Mouse (Mus musculus): ENCODE measurements around the gene Cd101. TPM values are rescaled to one million over a fixed set of nuclear protein-coding genes. Genes with fewer than 3 reads are reported as not detected.

Gene Cd101
- polyA plus RNA-seq, 1 experiment = 0.13 TPM

DNA sequence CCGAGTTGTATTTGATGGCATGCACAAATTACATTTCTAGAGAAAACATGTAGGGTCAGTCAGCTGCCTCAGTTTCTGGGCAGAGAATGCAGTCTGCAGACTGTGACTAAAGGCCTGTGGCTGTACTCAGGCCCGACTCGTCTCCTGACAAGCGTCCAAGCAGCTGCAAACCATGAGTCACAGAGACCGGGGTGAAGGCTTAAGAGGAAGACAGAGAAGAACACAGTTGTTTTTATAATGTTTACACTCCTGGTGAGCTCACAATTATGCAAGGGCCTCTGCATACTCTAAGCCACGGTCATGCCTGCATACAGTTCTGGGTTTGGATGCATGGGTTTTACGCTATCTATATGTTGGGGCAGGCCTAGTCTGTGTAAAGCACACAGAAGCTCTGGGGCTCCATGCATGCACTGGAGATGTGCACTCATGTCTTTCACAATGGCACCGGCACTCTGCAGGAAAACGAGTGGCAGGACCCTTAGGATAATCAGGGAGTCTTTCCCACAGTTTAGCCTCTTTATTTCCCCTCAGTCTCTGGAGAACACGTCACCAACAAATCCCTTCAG is 41.0 kb upstream of the Cd101 start:
- Histone ChIP-seq H3K4me3 (ENCODE audit: insufficient read depth, low read length) (no peak overlapping the region), H3K27ac (ENCODE audit: insufficient read depth, low read length) (no peak overlapping the region), H3K4me1 (ENCODE audit: control insufficient read depth, insufficient read depth, low read length) (no peaks in the 10 kb centered on the region)
- TF ChIP-seq CTCF (IDR thresholded peaks at IDR 0.05; ENCODE audit: extremely low read depth, insufficient read depth, low read length) (no peak), POLR2A (IDR thresholded peaks at IDR 0.05; ENCODE audit: extremely low read depth, insufficient read depth, low read length) (no peak)

DNA sequence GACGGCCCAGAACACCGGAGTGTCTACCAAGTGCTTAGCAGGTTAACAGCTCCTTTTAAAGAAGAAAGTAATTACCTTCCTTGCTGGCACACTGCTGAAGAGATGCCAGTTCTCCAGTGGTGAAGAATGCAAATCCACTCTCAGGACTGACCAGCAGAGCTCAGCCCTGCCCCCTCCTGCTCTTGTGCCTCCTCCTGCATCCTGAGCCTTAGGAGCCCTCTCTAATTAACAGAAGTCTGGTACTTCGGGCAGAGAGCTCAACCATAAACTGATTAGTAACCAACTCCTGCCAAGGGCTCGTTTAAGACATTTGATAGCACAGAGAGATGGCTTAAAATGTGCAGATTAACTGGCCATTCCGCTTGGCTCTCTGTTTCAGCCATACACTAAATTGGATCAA is 39.3 kb upstream of the Cd101 start:
- no peaks in the 10 kb centered on the region for H3K4me1 ChIP-seq (ENCODE audit: control insufficient read depth, insufficient read depth, low read length)
- H3K4me3 ChIP-seq (ENCODE audit: insufficient read depth, low read length) = no peak overlapping the region
- no peak for TF ChIP-seq POLR2A (IDR thresholded peaks at IDR 0.05; ENCODE audit: extremely low read depth, insufficient read depth, low read length)
- TF ChIP-seq CTCF (IDR thresholded peaks at IDR 0.05; ENCODE audit: extremely low read depth, insufficient read depth, low read length) = no peak
- no peak overlapping the region for H3K27ac ChIP-seq (ENCODE audit: insufficient read depth, low read length)

DNA sequence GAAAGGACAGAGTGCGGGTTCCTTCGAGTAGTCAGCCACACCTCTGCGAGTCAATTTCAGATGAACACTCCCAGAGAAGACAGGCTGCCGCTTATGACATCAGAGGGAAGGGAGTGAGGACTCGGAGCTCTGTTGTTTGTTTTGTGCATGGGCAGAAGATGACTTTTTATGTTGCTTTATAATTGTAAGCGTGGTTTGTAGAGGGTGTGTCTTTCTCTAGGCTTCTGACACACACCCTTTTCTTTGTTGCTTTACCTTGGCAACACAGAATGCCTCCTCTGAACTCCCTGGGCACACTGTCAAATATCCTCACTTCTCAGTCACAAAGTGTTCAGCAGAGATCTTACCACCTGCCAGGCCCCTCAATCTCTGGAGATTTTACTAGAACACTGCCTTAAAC is 36.8 kb upstream of the Cd101 start:
- TF ChIP-seq POLR2A (IDR thresholded peaks at IDR 0.05; ENCODE audit: extremely low read depth, insufficient read depth, low read length) = no peak
- TF ChIP-seq CTCF (IDR thresholded peaks at IDR 0.05; ENCODE audit: extremely low read depth, insufficient read depth, low read length) = no peak
- H3K27ac ChIP-seq (ENCODE audit: insufficient read depth, low read length) = no peak overlapping the region
- peaks cover 1% of the 10 kb centered on the region for H3K4me1 ChIP-seq (ENCODE audit: control insufficient read depth, insufficient read depth, low read length)
- H3K4me3 ChIP-seq (ENCODE audit: insufficient read depth, low read length) = no peak overlapping the region

DNA sequence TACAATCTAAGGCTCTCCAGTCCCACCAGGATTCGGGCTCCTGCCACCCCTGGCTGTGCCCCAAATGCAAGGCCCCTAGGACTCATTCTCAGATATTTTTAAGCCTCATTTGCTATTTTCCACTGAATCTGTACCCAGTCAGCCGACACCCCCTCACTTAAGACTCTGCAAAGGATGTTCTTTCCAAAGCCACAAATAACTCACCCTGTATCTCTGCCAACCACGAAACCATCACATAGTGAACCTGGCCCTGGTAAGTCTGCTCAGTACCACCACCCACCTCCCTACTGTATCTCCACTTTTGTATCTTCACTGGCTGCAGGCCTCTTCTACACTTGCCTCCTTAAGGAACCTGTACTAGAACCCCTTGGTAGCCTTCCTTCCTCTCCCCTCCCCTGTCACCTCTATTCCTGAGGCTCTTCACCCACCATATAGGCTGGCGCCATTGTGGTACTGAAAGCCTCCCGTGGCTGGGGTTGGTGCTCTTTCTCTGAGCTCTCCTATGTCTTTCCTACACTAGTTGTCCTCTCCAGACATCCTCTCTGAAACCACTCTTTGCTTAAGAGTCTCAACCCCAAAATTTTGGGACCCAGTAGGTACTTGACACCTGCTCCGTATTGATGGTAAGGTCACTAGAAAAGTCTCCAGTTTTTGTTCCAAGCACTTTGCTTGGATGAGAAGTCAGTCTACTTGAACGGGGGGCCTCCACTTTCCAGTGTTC is 32.7 kb upstream of the Cd101 start:
- Histone ChIP-seq H3K4me1 (ENCODE audit: control insufficient read depth, insufficient read depth, low read length) (peaks cover 3% of the 10 kb centered on the region), H3K27ac (ENCODE audit: insufficient read depth, low read length) (no peak overlapping the region), H3K4me3 (ENCODE audit: insufficient read depth, low read length) (no peak overlapping the region)
- TF ChIP-seq CTCF (IDR thresholded peaks at IDR 0.05; ENCODE audit: extremely low read depth, insufficient read depth, low read length) (no peak), POLR2A (IDR thresholded peaks at IDR 0.05; ENCODE audit: extremely low read depth, insufficient read depth, low read length) (no peak)

DNA sequence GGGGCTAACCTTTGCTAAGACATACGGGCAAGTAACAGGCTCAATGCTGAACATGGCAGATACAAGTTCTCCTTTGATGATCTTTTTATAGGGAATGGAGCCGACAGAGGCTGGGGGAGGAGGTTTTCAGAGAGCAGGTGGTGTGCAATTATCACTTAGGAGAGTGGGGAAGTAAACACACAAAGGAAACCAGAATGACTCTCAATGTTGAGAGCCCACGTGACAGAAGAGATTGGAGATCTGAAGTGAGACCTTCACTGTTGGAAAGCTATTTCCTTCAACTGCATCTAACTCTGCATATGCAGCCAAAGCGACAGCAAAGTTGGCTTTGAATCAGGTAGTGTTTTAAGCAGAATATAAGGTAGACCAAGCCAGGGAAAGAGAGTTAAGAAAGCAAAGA is 29.9 kb upstream of the Cd101 start:
- no peak overlapping the region for H3K27ac ChIP-seq (ENCODE audit: insufficient read depth, low read length)
- no peak overlapping the region for H3K4me3 ChIP-seq (ENCODE audit: insufficient read depth, low read length)
- TF ChIP-seq POLR2A (IDR thresholded peaks at IDR 0.05; ENCODE audit: extremely low read depth, insufficient read depth, low read length) (no peak), CTCF (IDR thresholded peaks at IDR 0.05; ENCODE audit: extremely low read depth, insufficient read depth, low read length) (no peak)
- peaks cover 3% of the 10 kb centered on the region for H3K4me1 ChIP-seq (ENCODE audit: control insufficient read depth, insufficient read depth, low read length)

DNA sequence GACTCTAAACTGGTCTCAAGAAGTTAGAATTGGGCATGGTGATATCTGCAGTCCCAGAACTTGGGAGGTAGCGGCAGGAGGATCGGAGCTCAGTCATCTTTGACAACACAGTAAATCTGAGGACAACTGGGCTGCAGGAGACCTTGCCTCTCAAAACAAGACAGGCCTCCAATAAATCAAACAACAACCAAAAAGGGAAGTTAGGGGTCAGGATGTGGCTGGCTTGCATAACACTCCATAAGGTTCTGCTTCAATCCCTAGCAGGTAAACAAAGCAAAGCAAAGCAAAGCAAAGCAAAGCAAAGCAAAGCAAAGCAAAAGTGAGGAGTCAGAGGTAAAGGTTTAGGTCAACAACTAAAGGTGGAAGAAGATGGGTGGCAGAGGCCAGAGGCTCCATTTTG is 28.8 kb upstream of the Cd101 start:
- no peak overlapping the region for H3K27ac ChIP-seq (ENCODE audit: insufficient read depth, low read length)
- peaks cover 3% of the 10 kb centered on the region for H3K4me1 ChIP-seq (ENCODE audit: control insufficient read depth, insufficient read depth, low read length)
- H3K4me3 ChIP-seq (ENCODE audit: insufficient read depth, low read length) = no peak overlapping the region
- TF ChIP-seq POLR2A (IDR thresholded peaks at IDR 0.05; ENCODE audit: extremely low read depth, insufficient read depth, low read length) = no peak
- no peak for TF ChIP-seq CTCF (IDR thresholded peaks at IDR 0.05; ENCODE audit: extremely low read depth, insufficient read depth, low read length)

DNA sequence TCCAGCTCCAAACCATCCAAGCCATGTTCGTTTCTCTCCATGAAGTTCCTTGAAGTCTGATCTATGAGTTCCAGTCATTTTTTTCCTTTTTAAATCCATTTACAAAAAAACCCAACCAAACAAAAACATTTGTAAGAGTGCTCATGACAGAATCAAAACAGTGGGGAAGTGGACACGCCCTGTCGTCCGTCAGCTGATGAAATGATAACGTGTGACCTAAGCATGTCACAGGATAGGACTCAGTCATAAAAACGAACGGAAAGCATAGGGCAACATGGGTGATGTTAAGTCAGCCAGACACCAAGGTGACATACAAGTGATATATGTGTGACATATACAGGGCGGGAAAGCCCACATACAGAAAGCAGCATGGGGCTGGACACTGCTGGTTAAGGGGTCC is 25.9 kb upstream of the Cd101 start:
- TF ChIP-seq POLR2A (IDR thresholded peaks at IDR 0.05; ENCODE audit: extremely low read depth, insufficient read depth, low read length) (no peak), CTCF (IDR thresholded peaks at IDR 0.05; ENCODE audit: extremely low read depth, insufficient read depth, low read length) (no peak)
- no peak overlapping the region for H3K27ac ChIP-seq (ENCODE audit: insufficient read depth, low read length)
- peaks cover 4% of the 10 kb centered on the region; the same call in 1 of the 2 replicates for H3K4me1 ChIP-seq (ENCODE audit: control insufficient read depth, insufficient read depth, low read length)
- no peak overlapping the region for H3K4me3 ChIP-seq (ENCODE audit: insufficient read depth, low read length)

DNA sequence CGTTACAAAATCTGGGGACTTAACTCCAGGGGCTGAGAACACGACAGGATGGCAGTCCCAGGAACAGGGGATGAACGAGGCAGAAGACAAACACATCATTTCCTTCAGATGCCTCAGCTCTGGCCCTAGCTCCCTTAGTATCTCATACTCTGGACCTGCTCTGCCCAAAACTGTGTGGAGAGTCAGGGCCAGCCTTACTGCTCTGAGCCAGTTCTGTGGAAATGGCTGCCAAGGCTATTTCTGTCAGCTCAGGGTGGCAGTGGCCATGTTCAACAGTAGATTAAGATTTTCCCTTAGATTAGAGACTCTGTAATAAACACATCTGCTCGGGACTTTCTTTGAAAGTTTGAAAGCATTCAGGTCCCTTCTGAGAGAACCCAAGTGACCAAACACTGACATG is 22.2 kb upstream of the Cd101 start:
- no peak overlapping the region for H3K27ac ChIP-seq (ENCODE audit: insufficient read depth, low read length)
- H3K4me1 ChIP-seq (ENCODE audit: control insufficient read depth, insufficient read depth, low read length) = peaks cover 10% of the 10 kb centered on the region
- H3K4me3 ChIP-seq (ENCODE audit: insufficient read depth, low read length) = no peak overlapping the region
- TF ChIP-seq CTCF (IDR thresholded peaks at IDR 0.05; ENCODE audit: extremely low read depth, insufficient read depth, low read length) (no peak), POLR2A (IDR thresholded peaks at IDR 0.05; ENCODE audit: extremely low read depth, insufficient read depth, low read length) (no peak)

DNA sequence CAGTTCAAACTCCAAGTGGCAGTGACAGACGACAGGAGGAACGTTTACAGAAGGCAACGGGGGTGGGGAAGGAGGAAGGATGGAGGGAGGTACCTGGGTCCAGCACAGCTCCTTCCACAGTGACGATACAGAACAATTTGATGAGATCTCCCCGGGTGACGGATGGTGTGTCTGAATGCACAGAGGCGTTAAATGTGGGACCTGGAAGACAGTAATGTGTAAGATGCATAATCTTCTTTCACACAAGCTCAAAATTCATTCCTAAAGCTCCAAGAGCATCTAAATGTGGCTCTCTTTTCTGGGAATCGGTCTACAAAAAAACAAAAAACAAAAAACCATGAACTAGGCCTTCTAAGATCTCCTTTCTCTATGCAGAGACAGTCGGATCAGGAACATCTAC is 20.6 kb upstream of the Cd101 start:
- no peak overlapping the region for H3K27ac ChIP-seq (ENCODE audit: insufficient read depth, low read length)

DNA sequence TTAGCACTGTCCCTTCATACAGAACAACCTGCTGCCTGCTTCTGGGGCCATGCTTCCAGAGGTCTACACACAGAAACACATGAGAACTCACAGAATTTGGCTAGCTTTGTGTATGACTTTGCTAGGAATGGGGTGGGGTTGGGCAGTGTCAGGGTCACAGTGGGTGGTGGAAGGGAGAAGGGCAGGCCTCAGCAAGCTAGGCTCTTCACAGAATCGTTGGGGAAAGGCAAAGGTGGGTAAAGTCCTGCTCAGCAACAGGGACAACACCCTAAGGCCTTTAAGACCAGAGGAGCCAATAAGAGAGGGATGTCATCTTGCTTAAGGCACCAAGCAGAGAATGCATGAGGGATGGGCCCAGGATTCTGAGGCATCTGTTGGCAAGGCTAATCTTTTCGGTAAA is 19.4 kb upstream of the Cd101 start:
- H3K4me3 ChIP-seq (ENCODE audit: insufficient read depth, low read length) = no peak overlapping the region
- peaks cover 10% of the 10 kb centered on the region for H3K4me1 ChIP-seq (ENCODE audit: control insufficient read depth, insufficient read depth, low read length)
- TF ChIP-seq POLR2A (IDR thresholded peaks at IDR 0.05; ENCODE audit: extremely low read depth, insufficient read depth, low read length) (no peak), CTCF (IDR thresholded peaks at IDR 0.05; ENCODE audit: extremely low read depth, insufficient read depth, low read length) (no peak)
- H3K27ac ChIP-seq (ENCODE audit: insufficient read depth, low read length) = no peak overlapping the region

More for the DNA sequence above, 20.6 kb upstream of the Cd101 start:
- Histone ChIP-seq H3K4me3 (ENCODE audit: insufficient read depth, low read length) (no peak overlapping the region), H3K4me1 (ENCODE audit: control insufficient read depth, insufficient read depth, low read length) (peaks cover 10% of the 10 kb centered on the region)
- no peak for TF ChIP-seq POLR2A (IDR thresholded peaks at IDR 0.05; ENCODE audit: extremely low read depth, insufficient read depth, low read length)
- no peak for TF ChIP-seq CTCF (IDR thresholded peaks at IDR 0.05; ENCODE audit: extremely low read depth, insufficient read depth, low read length)
